Mouse (Mus musculus): Measurements from ENCODE around the gene Smim12. TPM values are rescaled to one million over a fixed set of nuclear protein-coding genes. Genes with fewer than 3 reads are reported as not detected.

The Smim12 gene
- polyA plus RNA-seq, 1 experiment: 24.2 TPM

DNA sequence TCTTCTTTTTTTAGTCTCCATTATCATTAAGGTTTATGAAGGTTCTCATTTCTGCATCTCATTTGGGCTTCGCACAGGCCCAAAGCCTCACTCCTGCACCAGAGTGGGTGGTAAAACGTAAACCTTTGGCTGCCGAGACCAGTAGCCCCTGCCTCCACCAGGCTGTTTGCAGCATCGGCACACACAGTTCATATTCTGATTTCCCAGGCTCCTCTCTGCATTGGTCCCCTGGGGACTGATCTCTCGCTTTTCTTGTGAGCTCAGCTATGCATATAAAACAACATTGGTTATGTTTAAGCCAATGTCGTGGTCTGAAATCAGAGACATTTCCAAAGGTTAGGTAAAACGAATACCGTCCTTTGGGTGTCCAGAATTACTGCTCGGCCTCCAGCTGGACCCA lies 32.3 kb upstream of the Smim12 start:
- H3K4me3 ChIP-seq (ENCODE audit: control insufficient read depth, low read depth, low read length): no peak overlapping the region
- no peak for TF ChIP-seq POLR2A (IDR thresholded peaks at IDR 0.05; ENCODE audit: control insufficient read depth, low read depth, low read length)
- no peak for TF ChIP-seq CTCF (IDR thresholded peaks at IDR 0.05; ENCODE audit: control insufficient read depth, insufficient read depth, insufficient replicate concordance, low read depth, low read length)
- H3K27me3 ChIP-seq (ENCODE audit: control insufficient read depth, insufficient read depth, low read length): no peaks in the 10 kb centered on the region
- H3K36me3 ChIP-seq (ENCODE audit: control insufficient read depth, insufficient read depth, low read length): no peaks in the 10 kb centered on the region
- H3K27ac ChIP-seq (ENCODE audit: control insufficient read depth, insufficient read depth, low read depth, low read length): no peak overlapping the region
- H3K4me1 ChIP-seq (ENCODE audit: control insufficient read depth, insufficient read depth, low read length): peaks cover 8% of the 10 kb centered on the region

DNA sequence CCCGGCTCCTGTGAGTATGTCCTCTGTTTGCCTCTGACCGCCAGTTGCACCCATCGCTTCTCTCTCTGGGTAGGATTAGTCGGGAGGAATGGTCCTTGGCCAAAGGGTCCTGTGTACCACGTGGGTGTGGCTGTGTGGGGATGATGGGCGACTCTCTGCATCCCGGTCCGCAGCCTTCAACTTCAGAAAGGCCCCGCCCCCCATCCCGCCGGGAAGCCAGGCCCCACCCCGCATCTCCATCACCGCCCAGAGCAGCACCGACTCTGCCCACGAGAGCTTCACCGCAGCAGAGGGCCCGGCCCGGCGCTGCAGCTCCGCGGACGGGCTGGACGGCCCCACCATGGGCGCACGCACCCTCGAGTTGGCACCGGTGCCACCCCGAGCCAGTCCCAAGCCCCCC lies 29.1 kb upstream of the Smim12 start:
- TF ChIP-seq POLR2A (IDR thresholded peaks at IDR 0.05; ENCODE audit: control insufficient read depth, low read depth, low read length) (no peak), CTCF (IDR thresholded peaks at IDR 0.05; ENCODE audit: control insufficient read depth, insufficient read depth, insufficient replicate concordance, low read depth, low read length) (no peak)

DNA sequence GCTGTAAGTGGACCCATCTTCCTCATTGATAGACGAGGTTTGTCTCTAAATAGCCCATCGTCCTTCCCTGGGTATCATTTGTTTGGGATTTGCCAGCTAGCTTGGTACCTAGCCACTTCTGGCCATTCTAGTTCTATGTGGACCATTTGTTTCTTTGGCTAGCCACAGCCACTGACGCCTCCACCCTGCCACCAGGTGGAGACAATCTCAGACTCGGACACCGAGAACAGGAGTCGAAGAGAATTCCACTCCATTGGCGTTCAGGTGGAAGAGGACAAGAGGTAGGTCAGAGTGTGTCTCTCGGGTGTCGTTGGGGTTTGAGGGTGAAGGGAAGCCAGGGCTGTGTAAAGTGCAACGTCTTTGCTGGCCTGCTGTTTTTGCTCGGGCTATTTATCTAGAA lies 28.5 kb upstream of the Smim12 start:
- Histone ChIP-seq H3K27ac (ENCODE audit: control insufficient read depth, insufficient read depth, low read depth, low read length) (no peak overlapping the region), H3K4me1 (ENCODE audit: control insufficient read depth, insufficient read depth, low read length) (peaks cover 8% of the 10 kb centered on the region), H3K4me3 (ENCODE audit: control insufficient read depth, low read depth, low read length) (no peak overlapping the region; the same call in none of the 2 replicates), H3K36me3 (ENCODE audit: control insufficient read depth, insufficient read depth, low read length) (no peaks in the 10 kb centered on the region), H3K27me3 (ENCODE audit: control insufficient read depth, insufficient read depth, low read length) (no peaks in the 10 kb centered on the region)
- peak; percentile 29; the same call in 1 of the 2 replicates for TF ChIP-seq CTCF (IDR thresholded peaks at IDR 0.05; ENCODE audit: control insufficient read depth, insufficient read depth, insufficient replicate concordance, low read depth, low read length)
- TF ChIP-seq POLR2A (IDR thresholded peaks at IDR 0.05; ENCODE audit: control insufficient read depth, low read depth, low read length): no peak

More for the DNA sequence above, 29.1 kb upstream of the Smim12 start:
- peak overlapping the region; percentile 72 for H3K4me3 ChIP-seq (ENCODE audit: control insufficient read depth, low read depth, low read length)
- H3K36me3 ChIP-seq (ENCODE audit: control insufficient read depth, insufficient read depth, low read length): no peaks in the 10 kb centered on the region
- no peaks in the 10 kb centered on the region for H3K27me3 ChIP-seq (ENCODE audit: control insufficient read depth, insufficient read depth, low read length)
- peaks cover 8% of the 10 kb centered on the region for H3K4me1 ChIP-seq (ENCODE audit: control insufficient read depth, insufficient read depth, low read length)
- no peak overlapping the region for H3K27ac ChIP-seq (ENCODE audit: control insufficient read depth, insufficient read depth, low read depth, low read length)

DNA sequence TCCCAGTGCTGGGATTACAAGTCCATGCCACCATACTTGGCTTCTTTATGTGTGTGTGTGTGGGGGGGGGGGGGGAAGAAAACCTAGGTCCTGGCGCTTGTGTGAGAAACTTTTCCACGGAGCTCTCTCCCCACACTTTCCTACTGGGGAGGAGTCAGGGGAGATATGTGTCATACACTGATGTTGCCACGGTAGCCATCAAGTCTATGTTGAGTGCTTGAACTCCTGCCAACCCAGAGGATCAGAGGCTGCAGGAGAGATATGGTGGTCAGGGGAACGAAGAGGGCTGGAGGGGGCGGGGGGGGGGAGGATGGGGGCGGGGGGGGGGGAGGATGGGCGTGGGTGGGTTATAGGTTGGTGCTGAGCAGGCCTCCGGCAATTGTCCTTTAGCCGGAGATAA lies 27.8 kb upstream of the Smim12 start:
- Histone ChIP-seq H3K4me1 (ENCODE audit: control insufficient read depth, insufficient read depth, low read length) (peaks cover 8% of the 10 kb centered on the region), H3K4me3 (ENCODE audit: control insufficient read depth, low read depth, low read length) (no peak overlapping the region), H3K27me3 (ENCODE audit: control insufficient read depth, insufficient read depth, low read length) (no peaks in the 10 kb centered on the region), H3K36me3 (ENCODE audit: control insufficient read depth, insufficient read depth, low read length) (no peaks in the 10 kb centered on the region), H3K27ac (ENCODE audit: control insufficient read depth, insufficient read depth, low read depth, low read length) (no peak overlapping the region)
- TF ChIP-seq POLR2A (IDR thresholded peaks at IDR 0.05; ENCODE audit: control insufficient read depth, low read depth, low read length) (no peak), CTCF (IDR thresholded peaks at IDR 0.05; ENCODE audit: control insufficient read depth, insufficient read depth, insufficient replicate concordance, low read depth, low read length) (no peak)

DNA sequence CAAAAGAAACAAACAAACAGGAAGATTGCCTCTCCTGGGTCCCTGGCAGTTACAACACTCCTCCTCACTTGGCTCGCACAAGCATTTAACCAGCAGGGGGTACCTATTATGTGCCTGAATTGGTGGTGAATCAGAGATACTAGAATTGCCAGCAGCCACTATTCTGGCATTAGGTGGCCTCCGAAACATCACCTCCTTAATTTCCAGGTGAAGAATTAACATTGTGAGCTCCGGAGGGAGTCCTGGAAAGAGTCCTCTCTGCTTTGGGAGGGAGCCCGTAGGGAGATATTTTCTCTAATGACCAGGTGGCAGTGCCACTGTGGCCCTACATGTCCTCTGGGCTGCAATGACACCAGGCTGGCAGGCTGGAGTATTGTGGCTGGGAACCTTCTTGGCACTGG lies 27.3 kb upstream of the Smim12 start:
- Histone ChIP-seq H3K4me3 (ENCODE audit: control insufficient read depth, low read depth, low read length) (no peak overlapping the region), H3K4me1 (ENCODE audit: control insufficient read depth, insufficient read depth, low read length) (peaks cover 8% of the 10 kb centered on the region), H3K27ac (ENCODE audit: control insufficient read depth, insufficient read depth, low read depth, low read length) (no peak overlapping the region), H3K36me3 (ENCODE audit: control insufficient read depth, insufficient read depth, low read length) (no peaks in the 10 kb centered on the region), H3K27me3 (ENCODE audit: control insufficient read depth, insufficient read depth, low read length) (no peaks in the 10 kb centered on the region)
- TF ChIP-seq POLR2A (IDR thresholded peaks at IDR 0.05; ENCODE audit: control insufficient read depth, low read depth, low read length): no peak
- TF ChIP-seq CTCF (IDR thresholded peaks at IDR 0.05; ENCODE audit: control insufficient read depth, insufficient read depth, insufficient replicate concordance, low read depth, low read length): no peak

DNA sequence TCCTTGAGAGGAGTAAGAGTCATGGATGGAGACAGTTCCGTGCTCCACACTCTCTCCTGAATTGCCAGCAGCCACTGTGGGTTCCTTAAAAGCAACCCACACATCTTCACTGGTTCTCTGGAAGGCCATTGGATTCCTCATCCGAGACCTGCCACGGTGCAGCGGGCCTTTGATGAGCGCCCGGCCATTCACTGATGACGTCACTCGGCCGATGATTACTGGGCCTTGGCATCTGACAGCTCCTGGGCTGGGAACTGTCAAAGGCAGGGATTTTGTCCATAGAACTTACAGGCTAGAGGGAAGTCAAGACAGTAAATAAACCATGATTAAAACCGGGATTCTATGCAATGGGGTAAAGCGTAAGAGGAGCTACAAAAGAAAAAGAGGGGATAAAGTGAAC lies 26.5 kb upstream of the Smim12 start:
- no peak overlapping the region for H3K4me3 ChIP-seq (ENCODE audit: control insufficient read depth, low read depth, low read length)
- no peak for TF ChIP-seq POLR2A (IDR thresholded peaks at IDR 0.05; ENCODE audit: control insufficient read depth, low read depth, low read length)
- no peak for TF ChIP-seq CTCF (IDR thresholded peaks at IDR 0.05; ENCODE audit: control insufficient read depth, insufficient read depth, insufficient replicate concordance, low read depth, low read length)
- H3K27ac ChIP-seq (ENCODE audit: control insufficient read depth, insufficient read depth, low read depth, low read length): no peak overlapping the region
- no peaks in the 10 kb centered on the region for H3K27me3 ChIP-seq (ENCODE audit: control insufficient read depth, insufficient read depth, low read length)
- H3K36me3 ChIP-seq (ENCODE audit: control insufficient read depth, insufficient read depth, low read length): no peaks in the 10 kb centered on the region
- H3K4me1 ChIP-seq (ENCODE audit: control insufficient read depth, insufficient read depth, low read length): peaks cover 8% of the 10 kb centered on the region

DNA sequence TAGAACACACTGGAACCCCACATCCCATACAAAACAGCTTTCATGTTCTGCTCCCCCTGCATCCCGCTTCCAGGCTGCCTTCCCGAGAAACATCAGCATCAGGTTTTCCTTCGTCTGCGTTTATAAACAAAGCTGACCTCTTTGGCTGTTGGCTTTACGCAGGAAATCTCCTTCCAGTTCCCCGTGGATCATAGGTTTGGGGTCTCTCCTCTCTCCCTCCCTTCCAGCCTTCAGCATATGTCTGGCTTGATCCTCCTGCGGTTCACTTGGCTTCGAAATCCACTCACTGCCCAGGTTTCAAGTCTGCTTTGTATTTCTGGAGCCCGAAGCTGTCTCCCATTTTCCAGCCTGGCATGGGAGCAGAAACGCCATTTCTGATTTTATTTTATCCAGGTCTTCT lies 20.3 kb upstream of the Smim12 start:
- no peaks in the 10 kb centered on the region for H3K4me1 ChIP-seq (ENCODE audit: control insufficient read depth, insufficient read depth, low read length)
- no peaks in the 10 kb centered on the region for H3K36me3 ChIP-seq (ENCODE audit: control insufficient read depth, insufficient read depth, low read length)
- H3K27me3 ChIP-seq (ENCODE audit: control insufficient read depth, insufficient read depth, low read length): no peaks in the 10 kb centered on the region

DNA sequence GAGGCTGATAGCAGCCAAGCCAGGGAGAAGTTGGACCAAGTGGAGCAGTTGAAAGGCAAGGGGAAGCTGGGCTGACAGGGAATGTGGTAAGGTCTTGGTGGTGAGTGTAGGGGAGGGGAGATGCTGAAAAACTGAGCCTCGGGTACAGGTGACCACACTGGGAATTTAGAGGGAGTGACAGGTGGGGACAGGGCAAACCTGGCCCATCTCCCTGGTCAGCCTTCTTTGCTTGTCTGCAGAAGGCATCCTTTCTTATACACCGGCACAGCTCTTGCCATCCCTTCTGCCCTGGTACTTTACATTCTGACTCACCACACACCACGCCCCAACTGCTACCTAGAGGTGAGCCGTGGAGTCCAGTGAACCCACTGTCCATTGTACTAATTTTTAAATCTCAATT lies 19.8 kb upstream of the Smim12 start:
- no peak overlapping the region for H3K4me3 ChIP-seq (ENCODE audit: control insufficient read depth, low read depth, low read length)
- no peaks in the 10 kb centered on the region for H3K36me3 ChIP-seq (ENCODE audit: control insufficient read depth, insufficient read depth, low read length)
- TF ChIP-seq POLR2A (IDR thresholded peaks at IDR 0.05; ENCODE audit: control insufficient read depth, low read depth, low read length) (no peak), CTCF (IDR thresholded peaks at IDR 0.05; ENCODE audit: control insufficient read depth, insufficient read depth, insufficient replicate concordance, low read depth, low read length) (no peak)
- H3K27ac ChIP-seq (ENCODE audit: control insufficient read depth, insufficient read depth, low read depth, low read length): no peak overlapping the region
- H3K4me1 ChIP-seq (ENCODE audit: control insufficient read depth, insufficient read depth, low read length): no peaks in the 10 kb centered on the region
- H3K27me3 ChIP-seq (ENCODE audit: control insufficient read depth, insufficient read depth, low read length): no peaks in the 10 kb centered on the region

More for the DNA sequence above, 20.3 kb upstream of the Smim12 start:
- no peak for TF ChIP-seq POLR2A (IDR thresholded peaks at IDR 0.05; ENCODE audit: control insufficient read depth, low read depth, low read length)
- no peak for TF ChIP-seq CTCF (IDR thresholded peaks at IDR 0.05; ENCODE audit: control insufficient read depth, insufficient read depth, insufficient replicate concordance, low read depth, low read length)
- Histone ChIP-seq H3K4me3 (ENCODE audit: control insufficient read depth, low read depth, low read length) (no peak overlapping the region), H3K27ac (ENCODE audit: control insufficient read depth, insufficient read depth, low read depth, low read length) (no peak overlapping the region)
